Comparison of ENCODE assay signal across 8 mouse cellular contexts in genomic region chr1:155557642-155558011, GRCm38 (mm10). TPM values are rescaled to one million over a fixed set of nuclear protein-coding genes. Genes with fewer than 3 reads are reported as not detected.
A peak's percentile ranks its signal among the peaks of the same experiment; 100 is the strongest.
DNase-seq lines count a peak whose midpoint lies in the region; ATAC-seq lines count a peak whose summit lies in the region.

No protein-coding gene starts in this region.

- H3K9ac ChIP-seq in kidney, embryonic 16.5 days (replicated peaks; ENCODE audit: low read length): peak overlapping the region; percentile 96
- peak overlapping the region; percentile 94 for H3K9ac ChIP-seq in intestine, embryonic 14.5 days (ENCODE audit: low read length)
- H3K9ac ChIP-seq in midbrain, embryonic 16.5 days (ENCODE audit: low read depth, low read length): peak overlapping the region; percentile 76

- peak; percentile 46; the same call in 1 of the 2 replicates for ATAC-seq in kidney, embryonic 16.5 days (ENCODE audit: low FRiP score, low TSS enrichment)
- ATAC-seq in intestine, embryonic 14.5 days (replicated peaks; ENCODE audit: low FRiP score, low TSS enrichment, low read depth): 0 out of 2 replicates have a peak, but pooled peaks have one; percentile 17
- ATAC-seq in midbrain, embryonic 16.5 days: peak; percentile 61

- H3K27ac ChIP-seq in kidney, embryonic 16.5 days (ENCODE audit: low read length): peak overlapping the region; percentile 77
- peak overlapping the region; percentile 92 for H3K27ac ChIP-seq in embryonic facial prominence, embryonic 10.5 days (replicated peaks)
- H3K27ac ChIP-seq in intestine, embryonic 14.5 days (ENCODE audit: low read depth): peak overlapping the region; percentile 77
- H3K27ac ChIP-seq in midbrain, embryonic 16.5 days (ENCODE audit: low read length): peak overlapping the region; percentile 82

- no peaks in the 10 kb centered on the region for H3K36me3 ChIP-seq in kidney, embryonic 16.5 days (ENCODE audit: insufficient read depth, low read length)
- peaks cover 3% of the 10 kb centered on the region; the same call in 1 of the 2 replicates for H3K36me3 ChIP-seq in embryonic facial prominence, embryonic 10.5 days (replicated peaks)
- no peaks in the 10 kb centered on the region for H3K36me3 ChIP-seq in intestine, embryonic 14.5 days (ENCODE audit: control insufficient read depth, insufficient read depth, low read length)
- no peaks in the 10 kb centered on the region; the same call in 1 of the 2 replicates for H3K36me3 ChIP-seq in midbrain, embryonic 16.5 days (ENCODE audit: control insufficient read depth, insufficient read depth, low read length)

- no peaks in the 10 kb centered on the region for H3K27me3 ChIP-seq in kidney, embryonic 16.5 days (ENCODE audit: insufficient read depth, low read length)
- H3K27me3 ChIP-seq in embryonic facial prominence, embryonic 10.5 days (replicated peaks; ENCODE audit: low read depth, poor library complexity, severe bottlenecking): no peaks in the 10 kb centered on the region
- H3K27me3 ChIP-seq in intestine, embryonic 14.5 days (replicated peaks; ENCODE audit: control insufficient read depth, insufficient read depth, low read length): no peaks in the 10 kb centered on the region
- H3K27me3 ChIP-seq in midbrain, embryonic 16.5 days (ENCODE audit: control insufficient read depth, insufficient read depth, low read depth, low read length): no peaks in the 10 kb centered on the region

- 0 out of 2 replicates have a peak, but pooled peaks cover 3% of the 10 kb centered on the region for H3K9me3 ChIP-seq in kidney, embryonic 16.5 days (ENCODE audit: low read length)
- no peaks in the 10 kb centered on the region for H3K9me3 ChIP-seq in embryonic facial prominence, embryonic 10.5 days
- peaks cover 6% of the 10 kb centered on the region for H3K9me3 ChIP-seq in intestine, embryonic 14.5 days (ENCODE audit: control insufficient read depth, low read length)
- H3K9me3 ChIP-seq in midbrain, embryonic 16.5 days (replicated peaks; ENCODE audit: control insufficient read depth, low read length, poor library complexity, severe bottlenecking): peaks cover 6% of the 10 kb centered on the region; the same call in 1 of the 2 replicates

- H3K4me1 ChIP-seq in kidney, embryonic 16.5 days (ENCODE audit: insufficient read depth, low read length): peaks cover 21% of the 10 kb centered on the region
- peaks cover 29% of the 10 kb centered on the region for H3K4me1 ChIP-seq in embryonic facial prominence, embryonic 10.5 days
- H3K4me1 ChIP-seq in intestine, embryonic 14.5 days (replicated peaks; ENCODE audit: control insufficient read depth, insufficient read depth, low read length): peaks cover 11% of the 10 kb centered on the region
- H3K4me1 ChIP-seq in midbrain, embryonic 16.5 days (ENCODE audit: control insufficient read depth, insufficient read depth, low read length): peaks cover 24% of the 10 kb centered on the region

- peak overlapping the region; percentile 96 for H3K4me3 ChIP-seq in kidney, embryonic 16.5 days (ENCODE audit: low read length)
- H3K4me3 ChIP-seq in embryonic facial prominence, embryonic 10.5 days: peak overlapping the region; percentile 74
- peak overlapping the region; percentile 94 for H3K4me3 ChIP-seq in intestine, embryonic 14.5 days (ENCODE audit: low read depth, low read length)
- H3K4me3 ChIP-seq in midbrain, embryonic 16.5 days (ENCODE audit: low read depth, low read length): peak overlapping the region; percentile 77

- no peak for DNase-seq in kidney, postnatal 10 days
- no peak for DNase-seq in embryonic facial prominence, embryonic 10.5 days (ENCODE audit: low spot score)
- no peak for DNase-seq in intestine, embryonic 14.5 days (ENCODE audit: low spot score)
- no peak for DNase-seq in thymus, postnatal 14 days
- DNase-seq in spleen, adult 18-20 months: no peak
- no peak for DNase-seq in kidney, postnatal 36 days

- peak overlapping the region; percentile 59 for H3K4me2 ChIP-seq in kidney, embryonic 16.5 days (replicated peaks; ENCODE audit: low read depth, low read length)
- H3K4me2 ChIP-seq in intestine, embryonic 14.5 days (ENCODE audit: low read length): peak overlapping the region; percentile 93
- peak overlapping the region; percentile 77 for H3K4me2 ChIP-seq in midbrain, embryonic 16.5 days (ENCODE audit: low read length)

- 43% methylated on average over 9 of the region's 9 CpGs for WGBS in kidney, embryonic 16.5 days
- WGBS in embryonic facial prominence, embryonic 10.5 days: 57% methylated on average over 9 of the region's 9 CpGs
- WGBS in intestine, embryonic 14.5 days: 46% methylated on average over 9 of the region's 9 CpGs
- whole genome bisulfite sequencing in midbrain, embryonic 16.5 days: 54% methylated on average over 9 of the region's 9 CpGs

RNA-seq across cellular contexts. Expression of gene Acbd6, which starts 0.3 kb away (rescaled TPM):
- 64.5 and 68.4 TPM in 2 replicates for polyA plus RNA-seq in kidney, embryonic 16.5 days (2015; fragmentation: Nextera tagmentation; extraction: Ambion mirVana)
- polyA plus RNA-seq in embryonic facial prominence, embryonic 10.5 days (2016; fragmentation: Nextera tagmentation; extraction: Ambion mirVana): 77.6 and 79.5 TPM in 2 replicates
- polyA plus RNA-seq in intestine, embryonic 14.5 days (2014; fragmentation: Nextera tagmentation; extraction: Ambion mirVana): 69.1 and 70.4 TPM in 2 replicates
- 95.7 and 96.0 TPM in 2 replicates for polyA plus RNA-seq in midbrain, embryonic 16.5 days (2015; fragmentation: Nextera tagmentation; extraction: Ambion mirVana)
